Mouse (Mus musculus): ENCODE measurements around the gene Tmem60. TPM values are rescaled to one million over a fixed set of nuclear protein-coding genes. Genes with fewer than 3 reads are reported as not detected.

Gene Tmem60
- 55.1 and 59.2 TPM in 2 replicates for polyA plus RNA-seq (2014; fragmentation: Nextera tagmentation; extraction: Ambion mirVana)

GRCm38 (mm10) chr5:20881915-20882800, at the start of gene Tmem60, which contains the start of gene Phtf2:
TSS of gene Tmem60 (plus strand) at chr5:20882191.
TSS of gene Phtf2 (minus strand) at chr5:20882124.
- Histone ChIP-seq H3K27me3 (ENCODE audit: control insufficient read depth, insufficient read depth, low read length) (no peaks in the 10 kb centered on the region), H3K4me2 (replicated peaks; ENCODE audit: low read depth, low read length) (peak within 1 kb of the TSS; percentile 66), H3K9ac (replicated peaks; ENCODE audit: low read depth, low read length) (peak within 1 kb of the TSS; percentile 65), H3K36me3 (ENCODE audit: control insufficient read depth, insufficient read depth, low read length) (peaks cover 2% of the 10 kb centered on the region; the same call in 1 of the 2 replicates), H3K27ac (ENCODE audit: low read length) (peak within 1 kb of the TSS; percentile 91), H3K9me3 (ENCODE audit: control insufficient read depth, low read depth, low read length) (no peaks in the 10 kb centered on the region), H3K4me3 (ENCODE audit: low read depth, low read length) (peak within 1 kb of the TSS; percentile 46), H3K4me1 (ENCODE audit: control insufficient read depth, insufficient read depth, low read length) (peaks cover 15% of the 10 kb centered on the region)
- peak; percentile 99 for ATAC-seq (ENCODE audit: insufficient number of reproducible peaks, insufficient read depth, low FRiP score, low read depth)
- WGBS: under 1% methylated on average over 85 of the region's 94 CpGs

GRCm38 (mm10) chr5:20834399-20834798, 47.6 kb upstream of the Tmem60 start:
- no peak for ATAC-seq (ENCODE audit: insufficient number of reproducible peaks, insufficient read depth, low FRiP score, low read depth)
- Histone ChIP-seq H3K36me3 (ENCODE audit: control insufficient read depth, insufficient read depth, low read length) (no peaks in the 10 kb centered on the region), H3K9ac (replicated peaks; ENCODE audit: low read depth, low read length) (no peak overlapping the region), H3K9me3 (ENCODE audit: control insufficient read depth, low read depth, low read length) (no peaks in the 10 kb centered on the region), H3K4me1 (ENCODE audit: control insufficient read depth, insufficient read depth, low read length) (no peaks in the 10 kb centered on the region), H3K4me2 (replicated peaks; ENCODE audit: low read depth, low read length) (no peak overlapping the region), H3K27ac (ENCODE audit: low read length) (no peak overlapping the region), H3K27me3 (ENCODE audit: control insufficient read depth, insufficient read depth, low read length) (no peaks in the 10 kb centered on the region), H3K4me3 (ENCODE audit: low read depth, low read length) (no peak overlapping the region)
- 90% methylated on average over 1 of the region's 1 CpGs for WGBS

- H3K27ac ChIP-seq (ENCODE audit: low read length): no peak overlapping the region
- H3K36me3 ChIP-seq (ENCODE audit: control insufficient read depth, insufficient read depth, low read length): no peaks in the 10 kb centered on the region
- ATAC-seq (ENCODE audit: insufficient number of reproducible peaks, insufficient read depth, low FRiP score, low read depth): no peak
- H3K27me3 ChIP-seq (ENCODE audit: control insufficient read depth, insufficient read depth, low read length): no peaks in the 10 kb centered on the region
- H3K9ac ChIP-seq (replicated peaks; ENCODE audit: low read depth, low read length): no peak overlapping the region
- no peaks in the 10 kb centered on the region for H3K9me3 ChIP-seq (ENCODE audit: control insufficient read depth, low read depth, low read length)
- no peak overlapping the region for H3K4me2 ChIP-seq (replicated peaks; ENCODE audit: low read depth, low read length)
- H3K4me3 ChIP-seq (ENCODE audit: low read depth, low read length): no peak overlapping the region
- H3K4me1 ChIP-seq (ENCODE audit: control insufficient read depth, insufficient read depth, low read length): no peaks in the 10 kb centered on the region
- WGBS: 98% methylated on average over 1 of the region's 1 CpGs
Observed at GRCm38 (mm10) chr5:20837082-20837481, 44.9 kb upstream of the Tmem60 start.

- Histone ChIP-seq H3K4me3 (ENCODE audit: low read depth, low read length) (no peak overlapping the region), H3K27me3 (ENCODE audit: control insufficient read depth, insufficient read depth, low read length) (no peaks in the 10 kb centered on the region), H3K36me3 (ENCODE audit: control insufficient read depth, insufficient read depth, low read length) (no peaks in the 10 kb centered on the region), H3K4me1 (ENCODE audit: control insufficient read depth, insufficient read depth, low read length) (no peaks in the 10 kb centered on the region), H3K9me3 (ENCODE audit: control insufficient read depth, low read depth, low read length) (no peaks in the 10 kb centered on the region), H3K4me2 (replicated peaks; ENCODE audit: low read depth, low read length) (no peak overlapping the region), H3K9ac (replicated peaks; ENCODE audit: low read depth, low read length) (no peak overlapping the region), H3K27ac (ENCODE audit: low read length) (no peak overlapping the region)
- 78% methylated on average over 2 of the region's 3 CpGs for WGBS
- ATAC-seq (ENCODE audit: insufficient number of reproducible peaks, insufficient read depth, low FRiP score, low read depth): no peak
Observed at GRCm38 (mm10) chr5:20843405-20843804, 38.6 kb upstream of the Tmem60 start.

GRCm38 (mm10) chr5:20843816-20844215, 38.2 kb upstream of the Tmem60 start:
- H3K27ac ChIP-seq (ENCODE audit: low read length): no peak overlapping the region
- no peaks in the 10 kb centered on the region for H3K27me3 ChIP-seq (ENCODE audit: control insufficient read depth, insufficient read depth, low read length)
- H3K36me3 ChIP-seq (ENCODE audit: control insufficient read depth, insufficient read depth, low read length): no peaks in the 10 kb centered on the region
- WGBS: 65% methylated on average over 2 of the region's 2 CpGs
- H3K4me3 ChIP-seq (ENCODE audit: low read depth, low read length): no peak overlapping the region
- no peaks in the 10 kb centered on the region for H3K9me3 ChIP-seq (ENCODE audit: control insufficient read depth, low read depth, low read length)
- H3K4me2 ChIP-seq (replicated peaks; ENCODE audit: low read depth, low read length): no peak overlapping the region
- H3K9ac ChIP-seq (replicated peaks; ENCODE audit: low read depth, low read length): no peak overlapping the region
- H3K4me1 ChIP-seq (ENCODE audit: control insufficient read depth, insufficient read depth, low read length): no peaks in the 10 kb centered on the region
- no peak for ATAC-seq (ENCODE audit: insufficient number of reproducible peaks, insufficient read depth, low FRiP score, low read depth)

- no peaks in the 10 kb centered on the region for H3K4me1 ChIP-seq (ENCODE audit: control insufficient read depth, insufficient read depth, low read length)
- H3K4me3 ChIP-seq (ENCODE audit: low read depth, low read length): no peak overlapping the region
- H3K27me3 ChIP-seq (ENCODE audit: control insufficient read depth, insufficient read depth, low read length): no peaks in the 10 kb centered on the region
- no peaks in the 10 kb centered on the region for H3K9me3 ChIP-seq (ENCODE audit: control insufficient read depth, low read depth, low read length)
- H3K9ac ChIP-seq (replicated peaks; ENCODE audit: low read depth, low read length): no peak overlapping the region
- no peak overlapping the region for H3K27ac ChIP-seq (ENCODE audit: low read length)
- H3K36me3 ChIP-seq (ENCODE audit: control insufficient read depth, insufficient read depth, low read length): no peaks in the 10 kb centered on the region
- ATAC-seq (ENCODE audit: insufficient number of reproducible peaks, insufficient read depth, low FRiP score, low read depth): no peak
- WGBS: 80% methylated on average over 2 of the region's 2 CpGs
- H3K4me2 ChIP-seq (replicated peaks; ENCODE audit: low read depth, low read length): no peak overlapping the region
Observed at GRCm38 (mm10) chr5:20847010-20847409, 35.0 kb upstream of the Tmem60 start.

GRCm38 (mm10) chr5:20855066-20855465, 26.9 kb upstream of the Tmem60 start:
- Histone ChIP-seq H3K9ac (replicated peaks; ENCODE audit: low read depth, low read length) (no peak overlapping the region), H3K4me1 (ENCODE audit: control insufficient read depth, insufficient read depth, low read length) (no peaks in the 10 kb centered on the region), H3K27ac (ENCODE audit: low read length) (no peak overlapping the region), H3K27me3 (ENCODE audit: control insufficient read depth, insufficient read depth, low read length) (no peaks in the 10 kb centered on the region), H3K4me2 (replicated peaks; ENCODE audit: low read depth, low read length) (no peak overlapping the region), H3K4me3 (ENCODE audit: low read depth, low read length) (no peak overlapping the region), H3K36me3 (ENCODE audit: control insufficient read depth, insufficient read depth, low read length) (no peaks in the 10 kb centered on the region), H3K9me3 (ENCODE audit: control insufficient read depth, low read depth, low read length) (no peaks in the 10 kb centered on the region)
- no peak for ATAC-seq (ENCODE audit: insufficient number of reproducible peaks, insufficient read depth, low FRiP score, low read depth)
- 87% methylated on average over 4 of the region's 4 CpGs for WGBS

- WGBS: 84% methylated on average over 2 of the region's 2 CpGs
- no peak for ATAC-seq (ENCODE audit: insufficient number of reproducible peaks, insufficient read depth, low FRiP score, low read depth)
- no peaks in the 10 kb centered on the region for H3K36me3 ChIP-seq (ENCODE audit: control insufficient read depth, insufficient read depth, low read length)
Observed at GRCm38 (mm10) chr5:20858404-20858803, 23.6 kb upstream of the Tmem60 start.

More at GRCm38 (mm10) chr5:20858404-20858803, 23.6 kb upstream of the Tmem60 start:
- H3K4me2 ChIP-seq (replicated peaks; ENCODE audit: low read depth, low read length): no peak overlapping the region
- no peak overlapping the region for H3K4me3 ChIP-seq (ENCODE audit: low read depth, low read length)
- no peaks in the 10 kb centered on the region for H3K4me1 ChIP-seq (ENCODE audit: control insufficient read depth, insufficient read depth, low read length)
- no peaks in the 10 kb centered on the region for H3K9me3 ChIP-seq (ENCODE audit: control insufficient read depth, low read depth, low read length)
- H3K27ac ChIP-seq (ENCODE audit: low read length): no peak overlapping the region
- no peaks in the 10 kb centered on the region for H3K27me3 ChIP-seq (ENCODE audit: control insufficient read depth, insufficient read depth, low read length)
- H3K9ac ChIP-seq (replicated peaks; ENCODE audit: low read depth, low read length): no peak overlapping the region
